Mouse (Mus musculus) liver, embryonic 13.5 days (tissue): ENCODE measurements around the gene Rfesd. TPM values are rescaled to one million over a fixed set of nuclear protein-coding genes. Genes with fewer than 3 reads are reported as not detected.

Experiments used
- ATAC-seq: fragments of 200-750 bp; cut with Nextera tagmentation; 2 replicates; pipeline ENCODE4 v1.8.0; 2017; ENCODE audit warnings: low read depth, mild to moderate bottlenecking, moderate number of reproducible peaks, moderate library complexity
- DNase-seq: peaks from one replicate; pipeline ENCODE4 v3.0.0; 2022
- H3K27ac ChIP-seq: fragments of 300-500 bp; sonication (generic); 2 replicates; pipeline ENCODE4 v1.5.1; 2015; ENCODE audit warnings: moderate library complexity, mild to moderate bottlenecking, inconsistent platforms
- H3K27me3 ChIP-seq: fragments of 300-500 bp; sonication (generic); 2 replicates; pipeline ENCODE4 v1.6.1; 2015; ENCODE audit warnings: mild to moderate bottlenecking, inconsistent platforms
- H3K36me3 ChIP-seq: fragments of 300-500 bp; sonication (generic); 2 replicates; pipeline ENCODE4 v1.6.1; 2015; ENCODE audit warnings: mild to moderate bottlenecking, inconsistent platforms
- H3K4me1 ChIP-seq: fragments of 300-500 bp; sonication (generic); replicated peaks from 2 replicates; pipeline ENCODE4 v1.6.1; 2015; ENCODE audit warnings: inconsistent platforms
- H3K4me2 ChIP-seq: fragments of 300-500 bp; sonication (generic); 2 replicates; pipeline ENCODE4 v1.6.1; 2015; ENCODE audit warnings: inconsistent platforms, mild to moderate bottlenecking, moderate library complexity
- H3K4me3 ChIP-seq: fragments of 300-500 bp; sonication (generic); replicated peaks from 2 replicates; pipeline ENCODE4 v1.5.1; 2015; ENCODE audit warnings: mild to moderate bottlenecking, inconsistent platforms
- H3K9ac ChIP-seq: fragments of 300-500 bp; sonication (generic); 2 replicates; pipeline ENCODE4 v1.6.1; 2015; ENCODE audit warnings: mild to moderate bottlenecking, inconsistent platforms
- H3K9me3 ChIP-seq: fragments of 300-500 bp; sonication (generic); replicated peaks from 2 replicates; pipeline ENCODE4 v1.6.1; 2016; ENCODE audit warnings: inconsistent platforms
- WGBS: fragments of 180-500 bp; shearing (Covaris S2); methylation state at CpG from one replicate; pipeline ENCODE4 v1.1.7; 2015; ENCODE audit not compliant: insufficient replicate concordance; 5-methylcytosine and 5-hydroxymethylcytosine counted together
- polyA plus RNA-seq: library from polyadenylated mRNA; unstranded; fragments of >200 nt; fragmentation: Nextera tagmentation; extraction: Ambion mirVana; gene quantifications from 2 replicates; pipeline ENCODE4 v1.2.1, GENCODE M21; 2015

The Rfesd gene
- polyA plus RNA-seq, 1 experiment from 2014 or later, result 241 TPM

GRCm38 (mm10) chr13:75976218-75976617 is 42.3 kb downstream of the Rfesd start:
- ATAC-seq (peak; percentile 34; the same call in 1 of the 2 replicates), DNase-seq (no peak)
- 46% methylated on average over 2 of the region's 2 CpGs for WGBS

GRCm38 (mm10) chr13:75975629-75976028 is 42.9 kb downstream of the Rfesd start:
- WGBS, result 43% methylated on average over 1 of the region's 1 CpGs
- no peaks in the 10 kb centered on the region for H3K9me3 ChIP-seq
- no peaks in the 10 kb centered on the region for H3K36me3 ChIP-seq
- no peaks in the 10 kb centered on the region for H3K27me3 ChIP-seq
- ATAC-seq (no peak), DNase-seq (no peak)
- H3K27ac ChIP-seq, result no peak overlapping the region
- H3K4me3 ChIP-seq, result no peak overlapping the region
- H3K4me1 ChIP-seq, result no peaks in the 10 kb centered on the region; the same call in 1 of the 2 replicates
- H3K9ac ChIP-seq, result no peak overlapping the region
- no peak overlapping the region for H3K4me2 ChIP-seq

More at GRCm38 (mm10) chr13:75976218-75976617, 42.3 kb downstream of the Rfesd start:
- Histone ChIP-seq H3K27ac (no peak overlapping the region), H3K4me1 (no peaks in the 10 kb centered on the region; the same call in 1 of the 2 replicates), H3K9me3 (no peaks in the 10 kb centered on the region), H3K9ac (no peak overlapping the region), H3K27me3 (no peaks in the 10 kb centered on the region), H3K4me3 (no peak overlapping the region), H3K4me2 (no peak overlapping the region), H3K36me3 (no peaks in the 10 kb centered on the region)

GRCm38 (mm10) chr13:75974481-75974880 is 44.0 kb downstream of the Rfesd start:
- Histone ChIP-seq H3K4me3 (no peak overlapping the region), H3K9me3 (no peaks in the 10 kb centered on the region), H3K27me3 (no peaks in the 10 kb centered on the region), H3K4me2 (no peak overlapping the region), H3K36me3 (no peaks in the 10 kb centered on the region), H3K9ac (no peak overlapping the region), H3K4me1 (no peaks in the 10 kb centered on the region; the same call in 1 of the 2 replicates), H3K27ac (no peak overlapping the region)
- DNase-seq (no peak), ATAC-seq (no peak)
- 63% methylated on average over 2 of the region's 2 CpGs for WGBS

GRCm38 (mm10) chr13:75966850-75967249 is 51.7 kb downstream of the Rfesd start, which contains the start of gene Spata9:
Gene Spata9, plus strand, starts transcription at chr13:75967150.
- DNase-seq (no peak), ATAC-seq (no peak)
- no peak within 1 kb of the TSS for H3K27ac ChIP-seq
- no peaks in the 10 kb centered on the region for H3K36me3 ChIP-seq
- H3K27me3 ChIP-seq, result no peaks in the 10 kb centered on the region
- no peak within 1 kb of the TSS for H3K4me3 ChIP-seq
- WGBS, result 54% methylated on average over 1 of the region's 1 CpGs
- no peak within 1 kb of the TSS for H3K9ac ChIP-seq
- no peaks in the 10 kb centered on the region for H3K9me3 ChIP-seq
- no peaks in the 10 kb centered on the region for H3K4me1 ChIP-seq
- H3K4me2 ChIP-seq, result no peak within 1 kb of the TSS

GRCm38 (mm10) chr13:75955357-75955992 is 63.0 kb downstream of the Rfesd start:
- H3K4me1 ChIP-seq, result no peaks in the 10 kb centered on the region
- H3K4me3 ChIP-seq, result no peak overlapping the region
- ATAC-seq, result no peak
- H3K27me3 ChIP-seq, result no peaks in the 10 kb centered on the region
- H3K4me2 ChIP-seq, result no peak overlapping the region
- H3K27ac ChIP-seq, result no peak overlapping the region
- no peak for DNase-seq
- H3K9ac ChIP-seq, result no peak overlapping the region
- H3K36me3 ChIP-seq, result no peaks in the 10 kb centered on the region
- H3K9me3 ChIP-seq, result no peaks in the 10 kb centered on the region

Other genes with a start within 250 kb of the Rfesd start
- gene Glrx, start 178.9 kb downstream of the Rfesd start, polyA plus RNA-seq, result 32.2 and 35.7 TPM in 2 replicates
- 3.9 and 4.6 TPM in 2 replicates for gene Rhobtb3, start 74.8 kb downstream of the Rfesd start, polyA plus RNA-seq
- 0.73 and 0.74 TPM in 2 replicates for gene Spata9, start 51.6 kb downstream of the Rfesd start, polyA plus RNA-seq
- 5.6 and 5.9 TPM in 2 replicates for gene Gpr150, start 38.3 kb upstream of the Rfesd start, polyA plus RNA-seq
- gene Arsk, start 79.9 kb upstream of the Rfesd start, polyA plus RNA-seq, result 2.6 and 3.1 TPM in 2 replicates
- gene Ttc37, start 80.0 kb upstream of the Rfesd start, polyA plus RNA-seq, result 4.5 and 6.6 TPM in 2 replicates